Comparison of ENCODE assay signal across 7 mouse cellular contexts in the genomic region with DNA sequence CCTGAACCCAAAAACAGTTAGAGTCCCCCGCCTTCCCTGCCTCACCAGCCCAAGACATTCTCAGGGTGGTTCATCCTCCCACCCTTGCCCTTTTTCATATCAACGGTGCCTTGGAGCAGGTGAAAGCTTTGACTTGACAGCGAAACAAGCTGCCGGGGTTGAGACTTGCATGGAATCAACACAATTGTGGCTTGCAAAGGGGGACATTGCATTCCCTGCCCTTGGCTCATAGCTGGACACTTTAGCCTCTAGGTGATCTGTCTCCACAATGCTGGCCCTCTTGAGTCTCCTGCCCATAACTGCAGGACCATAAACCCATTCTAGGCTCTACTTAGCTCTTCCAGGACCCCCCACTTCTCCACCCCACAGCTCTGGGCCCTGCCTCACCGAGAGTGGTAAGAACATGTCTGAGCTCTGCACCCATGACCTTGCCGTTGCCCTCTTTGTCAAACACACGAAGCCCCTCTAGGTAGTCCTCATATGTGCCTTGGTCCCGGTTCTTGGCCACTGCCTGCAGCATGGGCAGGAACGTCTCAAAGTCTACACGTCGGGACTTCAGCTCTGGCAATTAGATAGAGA. TPM values are rescaled to one million over a fixed set of nuclear protein-coding genes. Genes with fewer than 3 reads are reported as not detected.
DNase-seq lines count a peak whose midpoint lies in the region; ATAC-seq and TF ChIP-seq lines count a peak whose summit lies in the region.

No protein-coding gene starts in this region.

- H3K4me3 ChIP-seq in lung, embryonic 14.5 days (ENCODE audit: low read depth, low read length): peak overlapping the region; percentile 84
- H3K4me3 ChIP-seq in embryonic facial prominence, embryonic 14.5 days (ENCODE audit: low read depth, low read length): peak overlapping the region; percentile 76
- peak overlapping the region; percentile 87 for H3K4me3 ChIP-seq in intestine, embryonic 16.5 days (ENCODE audit: low read length)
- peak overlapping the region; percentile 78 for H3K4me3 ChIP-seq in neural tube, embryonic 14.5 days (ENCODE audit: low read depth, low read length)

- TF ChIP-seq CTCF in lung, embryonic 14.5 days (IDR thresholded peaks at IDR 0.05; ENCODE audit: low read depth): no peak; the same call in 1 of the 2 replicates

- H3K36me3 ChIP-seq in lung, embryonic 14.5 days (ENCODE audit: insufficient read depth): peaks cover 25% of the 10 kb centered on the region
- H3K36me3 ChIP-seq in embryonic facial prominence, embryonic 14.5 days (ENCODE audit: control insufficient read depth, insufficient read depth, low read length): peaks cover 21% of the 10 kb centered on the region
- peaks cover 6% of the 10 kb centered on the region; the same call in 1 of the 2 replicates for H3K36me3 ChIP-seq in intestine, embryonic 16.5 days (ENCODE audit: control insufficient read depth, insufficient read depth, low read length)
- H3K36me3 ChIP-seq in neural tube, embryonic 14.5 days (ENCODE audit: control insufficient read depth, insufficient read depth, low read length): peaks cover 19% of the 10 kb centered on the region

- H3K9me3 ChIP-seq in lung, embryonic 14.5 days (ENCODE audit: low read depth, low read length): no peaks in the 10 kb centered on the region
- H3K9me3 ChIP-seq in embryonic facial prominence, embryonic 14.5 days (ENCODE audit: control insufficient read depth, low read length): no peaks in the 10 kb centered on the region
- H3K9me3 ChIP-seq in intestine, embryonic 16.5 days (ENCODE audit: control insufficient read depth, low read length): no peaks in the 10 kb centered on the region
- no peaks in the 10 kb centered on the region for H3K9me3 ChIP-seq in neural tube, embryonic 14.5 days (ENCODE audit: control insufficient read depth, low read length)

- no peak for ATAC-seq in lung, embryonic 14.5 days (ENCODE audit: insufficient read depth)
- no peak for ATAC-seq in embryonic facial prominence, embryonic 14.5 days (ENCODE audit: low read depth)
- no peak for ATAC-seq in intestine, embryonic 16.5 days
- ATAC-seq in neural tube, embryonic 14.5 days (ENCODE audit: low read depth): no peak

- 43% methylated on average over 11 of the region's 11 CpGs for WGBS in lung, embryonic 14.5 days
- WGBS in embryonic facial prominence, embryonic 14.5 days: 53% methylated on average over 11 of the region's 11 CpGs
- 50% methylated on average over 11 of the region's 11 CpGs for WGBS in intestine, embryonic 16.5 days
- WGBS in neural tube, embryonic 14.5 days: 62% methylated on average over 11 of the region's 11 CpGs

- peak overlapping the region; percentile 95 for H3K27ac ChIP-seq in lung, embryonic 14.5 days (ENCODE audit: low read depth)
- peak overlapping the region; percentile 99 for H3K27ac ChIP-seq in embryonic facial prominence, embryonic 14.5 days (replicated peaks; ENCODE audit: low read depth, low read length)
- peak overlapping the region; percentile 98 for H3K27ac ChIP-seq in intestine, embryonic 16.5 days (ENCODE audit: low read length)
- peak overlapping the region; percentile 83 for H3K27ac ChIP-seq in neural tube, embryonic 14.5 days (ENCODE audit: low read depth, low read length)

- peak overlapping the region; percentile 86 for H3K4me2 ChIP-seq in lung, embryonic 14.5 days
- H3K4me2 ChIP-seq in embryonic facial prominence, embryonic 14.5 days (ENCODE audit: low read depth, low read length): peak overlapping the region; percentile 90
- peak overlapping the region; percentile 89 for H3K4me2 ChIP-seq in intestine, embryonic 16.5 days (ENCODE audit: low read depth, low read length)
- peak overlapping the region; percentile 82 for H3K4me2 ChIP-seq in neural tube, embryonic 14.5 days (ENCODE audit: low read depth, low read length)

- peaks cover 11% of the 10 kb centered on the region for H3K4me1 ChIP-seq in lung, embryonic 14.5 days (ENCODE audit: insufficient read depth)
- H3K4me1 ChIP-seq in embryonic facial prominence, embryonic 14.5 days (ENCODE audit: control insufficient read depth, insufficient read depth, low read length): peaks cover 26% of the 10 kb centered on the region
- H3K4me1 ChIP-seq in intestine, embryonic 16.5 days (ENCODE audit: control insufficient read depth, insufficient read depth, low read length): peaks cover 28% of the 10 kb centered on the region
- H3K4me1 ChIP-seq in neural tube, embryonic 14.5 days (ENCODE audit: control insufficient read depth, insufficient read depth, low read length): peaks cover 30% of the 10 kb centered on the region

- H3K27me3 ChIP-seq in lung, embryonic 14.5 days (ENCODE audit: insufficient read depth, low read length): no peaks in the 10 kb centered on the region
- H3K27me3 ChIP-seq in embryonic facial prominence, embryonic 14.5 days (replicated peaks; ENCODE audit: control insufficient read depth, insufficient read depth, low read length): no peaks in the 10 kb centered on the region
- H3K27me3 ChIP-seq in intestine, embryonic 16.5 days (replicated peaks; ENCODE audit: control insufficient read depth, insufficient read depth, low read length): no peaks in the 10 kb centered on the region
- H3K27me3 ChIP-seq in neural tube, embryonic 14.5 days (ENCODE audit: control insufficient read depth, insufficient read depth, low read length): no peaks in the 10 kb centered on the region

- DNase-seq in lung, embryonic 14.5 days: no peak
- no peak for DNase-seq in lung, postnatal 36 days
- DNase-seq in embryonic facial prominence, embryonic 14.5 days (ENCODE audit: low spot score): no peak
- DNase-seq in left cerebral cortex, adult 9 months (ENCODE audit: low spot score in 2 of 2): no peak
- no peak for DNase-seq in adrenal gland, adult 18-20 months (ENCODE audit: low spot score in 2 of 2)

- peak overlapping the region; percentile 87 for H3K9ac ChIP-seq in lung, embryonic 14.5 days
- peak overlapping the region; percentile 84 for H3K9ac ChIP-seq in embryonic facial prominence, embryonic 14.5 days (ENCODE audit: low read depth, low read length)
- H3K9ac ChIP-seq in intestine, embryonic 16.5 days (ENCODE audit: low read depth, low read length): peak overlapping the region; percentile 82
- peak overlapping the region; percentile 50 for H3K9ac ChIP-seq in neural tube, embryonic 14.5 days (replicated peaks; ENCODE audit: low read depth, low read length)

RNA-seq across cellular contexts. Expression of a gene that starts 0.8 kb away (rescaled TPM):
- 1,221 and 1,238 TPM in 2 replicates for polyA plus RNA-seq in lung, embryonic 14.5 days (2014; fragmentation: Nextera tagmentation; extraction: Ambion mirVana)
- polyA plus RNA-seq in embryonic facial prominence, embryonic 14.5 days (2014; fragmentation: Nextera tagmentation; extraction: Ambion mirVana): 1,095 and 1,174 TPM in 2 replicates
- polyA plus RNA-seq in intestine, embryonic 16.5 days (2015; fragmentation: Nextera tagmentation; extraction: Ambion mirVana): 1,841 and 1,876 TPM in 2 replicates
- polyA plus RNA-seq in neural tube, embryonic 14.5 days (2014; fragmentation: Nextera tagmentation; extraction: Ambion mirVana): 831 and 835 TPM in 2 replicates
- total RNA-seq in adrenal gland, adult 18-20 months (2021): 100 to 1,000 TPM; 816 to 933 TPM

RNA-seq across cellular contexts. Expression of a gene that starts 3.7 kb away (rescaled TPM):
- polyA plus RNA-seq in lung, embryonic 14.5 days (2014; fragmentation: Nextera tagmentation; extraction: Ambion mirVana): 3.0 and 4.4 TPM in 2 replicates
- 5.6 and 6.8 TPM in 2 replicates for polyA plus RNA-seq in embryonic facial prominence, embryonic 14.5 days (2014; fragmentation: Nextera tagmentation; extraction: Ambion mirVana)
- 2.8 TPM in 2 replicates for polyA plus RNA-seq in intestine, embryonic 16.5 days (2015; fragmentation: Nextera tagmentation; extraction: Ambion mirVana)
- polyA plus RNA-seq in neural tube, embryonic 14.5 days (2014; fragmentation: Nextera tagmentation; extraction: Ambion mirVana): 6.4 and 8.9 TPM in 2 replicates
- 10 to 100 TPM in 1 of 2 experiments, 1 to 10 TPM in 1; 5.3 to 11.6 TPM for total RNA-seq in adrenal gland, adult 18-20 months (2021)

RNA-seq across cellular contexts. Expression of a gene that starts 30.9 kb away (rescaled TPM):
- 21.5 and 23.0 TPM in 2 replicates for polyA plus RNA-seq in lung, embryonic 14.5 days (2014; fragmentation: Nextera tagmentation; extraction: Ambion mirVana)
- 44.2 and 46.8 TPM in 2 replicates for polyA plus RNA-seq in embryonic facial prominence, embryonic 14.5 days (2014; fragmentation: Nextera tagmentation; extraction: Ambion mirVana)
- polyA plus RNA-seq in intestine, embryonic 16.5 days (2015; fragmentation: Nextera tagmentation; extraction: Ambion mirVana): 24.4 and 25.7 TPM in 2 replicates
- polyA plus RNA-seq in neural tube, embryonic 14.5 days (2014; fragmentation: Nextera tagmentation; extraction: Ambion mirVana): 10.0 and 25.9 TPM in 2 replicates
- total RNA-seq in adrenal gland, adult 18-20 months (2021): 10 to 100 TPM; 23.6 to 39.0 TPM

RNA-seq across cellular contexts. Expression of a gene that starts 35.7 kb away (rescaled TPM):
- 81.1 and 89.6 TPM in 2 replicates for polyA plus RNA-seq in lung, embryonic 14.5 days (2014; fragmentation: Nextera tagmentation; extraction: Ambion mirVana)
- 84.1 and 91.4 TPM in 2 replicates for polyA plus RNA-seq in embryonic facial prominence, embryonic 14.5 days (2014; fragmentation: Nextera tagmentation; extraction: Ambion mirVana)
- polyA plus RNA-seq in intestine, embryonic 16.5 days (2015; fragmentation: Nextera tagmentation; extraction: Ambion mirVana): 46.6 and 51.1 TPM in 2 replicates
- polyA plus RNA-seq in neural tube, embryonic 14.5 days (2014; fragmentation: Nextera tagmentation; extraction: Ambion mirVana): 179 and 205 TPM in 2 replicates
- total RNA-seq in adrenal gland, adult 18-20 months (2021): 100 to 1,000 TPM; 113 to 116 TPM

RNA-seq across cellular contexts. Expression of a gene that starts 52.8 kb away (rescaled TPM):
- 11.0 and 14.5 TPM in 2 replicates for polyA plus RNA-seq in lung, embryonic 14.5 days (2014; fragmentation: Nextera tagmentation; extraction: Ambion mirVana)
- 11.4 and 12.5 TPM in 2 replicates for polyA plus RNA-seq in embryonic facial prominence, embryonic 14.5 days (2014; fragmentation: Nextera tagmentation; extraction: Ambion mirVana)
- polyA plus RNA-seq in intestine, embryonic 16.5 days (2015; fragmentation: Nextera tagmentation; extraction: Ambion mirVana): 13.3 and 13.6 TPM in 2 replicates
- polyA plus RNA-seq in neural tube, embryonic 14.5 days (2014; fragmentation: Nextera tagmentation; extraction: Ambion mirVana): 11.7 and 18.1 TPM in 2 replicates
- total RNA-seq in adrenal gland, adult 18-20 months (2021): 10 to 100 TPM; 14.5 TPM
